Mouse (Mus musculus) neutrophil, adult 5-6 weeks (primary cell): ENCODE measurements around the gene C5ar1. TPM values are rescaled to one million over a fixed set of nuclear protein-coding genes. Genes with fewer than 3 reads are reported as not detected.

Experiments used
- total RNA-seq: library from RNA; stranded (forward); fragments of 200-1000 nt; gene quantifications from 2 replicates; pipeline ENCODE4 v1.2.3, GENCODE M21; 2017

The C5ar1 gene
- total RNA-seq, 1 experiment from 2014 or later, result 133 TPM

Other genes starting within 250 kb of the C5ar1 start
- gene Bicra, start 211.6 kb downstream of the C5ar1 start, total RNA-seq, result 11.9 and 12.9 TPM in 2 replicates
- gene Zfp541, start 197.7 kb downstream of the C5ar1 start, total RNA-seq, result 0.61 and 0.70 TPM in 2 replicates
- 75.3 and 78.1 TPM in 2 replicates for gene Napa, start 161.1 kb downstream of the C5ar1 start, total RNA-seq
- 12.8 and 16.9 TPM in 2 replicates for gene Kptn, start 139.6 kb downstream of the C5ar1 start, total RNA-seq
- 0.25 TPM in 1 of 2 replicates, not detected in the other for gene Slc8a2, start 129.7 kb downstream of the C5ar1 start, total RNA-seq
- 2.5 and 4.5 TPM in 2 replicates for gene Meis3, start 84.5 kb downstream of the C5ar1 start, total RNA-seq
- gene Dhx34, start 37.5 kb downstream of the C5ar1 start, total RNA-seq, result 12.5 and 12.9 TPM in 2 replicates
- 74.4 and 76.5 TPM in 2 replicates for gene C5ar2, start 15.4 kb downstream of the C5ar1 start, total RNA-seq
- 10.1 and 13.2 TPM in 2 replicates for gene Inafm1, start 14.1 kb upstream of the C5ar1 start, total RNA-seq
- gene Ccdc9, start 27.3 kb upstream of the C5ar1 start, total RNA-seq, result 143 and 164 TPM in 2 replicates
- 7.0 and 7.7 TPM in 2 replicates for gene Bbc3, start 48.9 kb upstream of the C5ar1 start, total RNA-seq
- gene Sae1, start 128.3 kb upstream of the C5ar1 start, total RNA-seq, result 110 and 123 TPM in 2 replicates
- 35.1 and 45.9 TPM in 2 replicates for gene Zc3h4, start 141.4 kb upstream of the C5ar1 start, total RNA-seq
- gene Tmem160, start 193.2 kb upstream of the C5ar1 start, total RNA-seq, result 5.8 and 6.8 TPM in 2 replicates
- gene Npas1, start 218.2 kb upstream of the C5ar1 start, total RNA-seq, result not detected in 2 replicates